Mouse (Mus musculus) liver, embryonic 13.5 days (tissue): ENCODE measurements around the gene Ano7. TPM values are rescaled to one million over a fixed set of nuclear protein-coding genes. Genes with fewer than 3 reads are reported as not detected.

Experiments used
- ATAC-seq: fragments of 200-750 bp; cut with Nextera tagmentation; 2 replicates; pipeline ENCODE4 v1.8.0; 2017; ENCODE audit warnings: low read depth, mild to moderate bottlenecking, moderate number of reproducible peaks, moderate library complexity
- DNase-seq: peaks from one replicate; pipeline ENCODE4 v3.0.0; 2022
- H3K27ac ChIP-seq: fragments of 300-500 bp; sonication (generic); 2 replicates; pipeline ENCODE4 v1.5.1; 2015; ENCODE audit warnings: moderate library complexity, mild to moderate bottlenecking, inconsistent platforms
- H3K27me3 ChIP-seq: fragments of 300-500 bp; sonication (generic); 2 replicates; pipeline ENCODE4 v1.6.1; 2015; ENCODE audit warnings: mild to moderate bottlenecking, inconsistent platforms
- H3K36me3 ChIP-seq: fragments of 300-500 bp; sonication (generic); 2 replicates; pipeline ENCODE4 v1.6.1; 2015; ENCODE audit warnings: mild to moderate bottlenecking, inconsistent platforms
- H3K4me1 ChIP-seq: fragments of 300-500 bp; sonication (generic); replicated peaks from 2 replicates; pipeline ENCODE4 v1.6.1; 2015; ENCODE audit warnings: inconsistent platforms
- H3K4me2 ChIP-seq: fragments of 300-500 bp; sonication (generic); 2 replicates; pipeline ENCODE4 v1.6.1; 2015; ENCODE audit warnings: inconsistent platforms, mild to moderate bottlenecking, moderate library complexity
- H3K4me3 ChIP-seq: fragments of 300-500 bp; sonication (generic); replicated peaks from 2 replicates; pipeline ENCODE4 v1.5.1; 2015; ENCODE audit warnings: mild to moderate bottlenecking, inconsistent platforms
- H3K9ac ChIP-seq: fragments of 300-500 bp; sonication (generic); 2 replicates; pipeline ENCODE4 v1.6.1; 2015; ENCODE audit warnings: mild to moderate bottlenecking, inconsistent platforms
- H3K9me3 ChIP-seq: fragments of 300-500 bp; sonication (generic); replicated peaks from 2 replicates; pipeline ENCODE4 v1.6.1; 2016; ENCODE audit warnings: inconsistent platforms
- WGBS: fragments of 180-500 bp; shearing (Covaris S2); methylation state at CpG from one replicate; pipeline ENCODE4 v1.1.7; 2015; ENCODE audit not compliant: insufficient replicate concordance; 5-methylcytosine and 5-hydroxymethylcytosine counted together
- polyA plus RNA-seq: library from polyadenylated mRNA; unstranded; fragments of >200 nt; fragmentation: Nextera tagmentation; extraction: Ambion mirVana; gene quantifications from 2 replicates; pipeline ENCODE4 v1.2.1, GENCODE M21; 2015

Gene Ano7
- polyA plus RNA-seq = 0.05 and 0.10 TPM in 2 replicates

DNA sequence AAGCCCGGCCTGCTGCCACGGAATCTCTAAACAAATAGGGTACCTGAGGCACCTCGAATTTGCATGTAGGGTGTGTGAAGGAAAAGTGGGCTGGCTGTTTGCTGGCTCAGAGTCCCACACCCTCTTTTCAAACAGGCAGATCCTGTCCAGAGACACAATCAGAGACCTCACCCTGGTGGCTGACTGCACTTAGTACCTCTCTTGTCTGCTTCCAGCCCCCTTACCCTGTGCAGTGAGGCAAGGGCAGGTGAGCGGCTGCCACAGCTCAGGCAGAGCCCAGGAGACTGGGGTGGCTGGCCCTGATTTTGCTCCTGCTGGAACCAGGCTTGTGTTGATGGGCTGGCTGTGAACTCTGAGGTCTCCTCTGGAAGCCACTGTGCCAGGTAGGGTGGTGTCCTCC, at the start of gene Ano7:
Ano7 (plus strand) TSS at position 266 of the 400 bp plus-strand sequence.
- DNase-seq (no peak), ATAC-seq (0 out of 2 replicates have a peak, but pooled peaks have one; percentile 10)
- Histone ChIP-seq H3K36me3 (no peaks in the 10 kb centered on the region), H3K9me3 (no peaks in the 10 kb centered on the region), H3K4me1 (peaks cover 11% of the 10 kb centered on the region; the same call in 1 of the 2 replicates), H3K4me2 (no peak within 1 kb of the TSS), H3K27ac (no peak within 1 kb of the TSS), H3K4me3 (no peak within 1 kb of the TSS), H3K9ac (no peak within 1 kb of the TSS), H3K27me3 (no peaks in the 10 kb centered on the region)
- 65% methylated on average over 4 of the region's 4 CpGs for WGBS

DNA sequence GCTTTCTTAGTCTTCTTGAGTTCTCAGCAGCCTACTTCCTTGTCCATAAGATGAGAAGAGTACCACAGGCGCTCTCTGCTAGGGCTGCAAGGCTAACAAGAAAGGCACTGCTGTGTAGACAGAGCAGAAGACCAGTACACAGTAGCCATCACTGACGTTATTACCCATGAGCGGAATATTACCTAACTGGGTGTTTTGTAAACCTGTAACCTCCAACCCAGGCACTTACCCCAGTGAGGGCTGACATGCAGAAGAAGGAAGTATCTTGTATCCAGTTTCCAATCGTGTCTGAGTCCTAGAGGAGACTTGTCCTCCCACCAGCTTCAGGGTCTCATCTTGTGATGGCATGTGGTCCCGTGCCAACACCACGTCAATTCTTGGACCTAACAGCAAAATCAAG, 49.8 kb upstream of the Ano7 start:
- 79% methylated on average over 6 of the region's 6 CpGs for WGBS
- H3K4me3 ChIP-seq = no peak overlapping the region
- H3K36me3 ChIP-seq = peaks cover 89% of the 10 kb centered on the region
- no peak overlapping the region for H3K9ac ChIP-seq
- H3K27ac ChIP-seq = no peak overlapping the region
- H3K27me3 ChIP-seq = no peaks in the 10 kb centered on the region
- no peaks in the 10 kb centered on the region for H3K9me3 ChIP-seq
- no peaks in the 10 kb centered on the region for H3K4me1 ChIP-seq
- DNase-seq (no peak), ATAC-seq (no peak)
- H3K4me2 ChIP-seq = no peak overlapping the region

DNA sequence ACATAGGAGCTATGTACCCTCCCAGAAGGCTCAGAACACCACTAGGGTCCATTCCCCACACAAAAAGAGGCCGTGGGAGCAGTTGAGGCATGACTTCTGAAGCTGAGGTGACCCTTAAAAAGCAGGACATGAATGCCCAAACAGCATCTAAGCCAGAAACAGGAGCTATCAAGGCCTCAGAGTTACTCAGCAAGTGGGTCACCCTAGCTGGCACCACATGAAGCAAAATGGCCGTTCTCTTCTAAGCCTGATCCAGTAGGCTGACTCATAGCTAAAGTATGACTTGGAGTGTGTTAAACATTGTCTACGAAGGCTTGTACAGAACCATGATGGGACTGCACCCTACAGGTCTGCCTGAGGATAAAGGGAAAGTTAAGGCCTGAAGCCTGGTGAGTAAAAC, 47.3 kb upstream of the Ano7 start:
- Histone ChIP-seq H3K9me3 (no peaks in the 10 kb centered on the region), H3K4me3 (no peak overlapping the region), H3K4me2 (no peak overlapping the region), H3K36me3 (peaks cover 89% of the 10 kb centered on the region), H3K9ac (no peak overlapping the region), H3K4me1 (no peaks in the 10 kb centered on the region), H3K27ac (no peak overlapping the region), H3K27me3 (no peaks in the 10 kb centered on the region)
- ATAC-seq (no peak), DNase-seq (no peak)
- WGBS = 80% methylated on average over 3 of the region's 3 CpGs

DNA sequence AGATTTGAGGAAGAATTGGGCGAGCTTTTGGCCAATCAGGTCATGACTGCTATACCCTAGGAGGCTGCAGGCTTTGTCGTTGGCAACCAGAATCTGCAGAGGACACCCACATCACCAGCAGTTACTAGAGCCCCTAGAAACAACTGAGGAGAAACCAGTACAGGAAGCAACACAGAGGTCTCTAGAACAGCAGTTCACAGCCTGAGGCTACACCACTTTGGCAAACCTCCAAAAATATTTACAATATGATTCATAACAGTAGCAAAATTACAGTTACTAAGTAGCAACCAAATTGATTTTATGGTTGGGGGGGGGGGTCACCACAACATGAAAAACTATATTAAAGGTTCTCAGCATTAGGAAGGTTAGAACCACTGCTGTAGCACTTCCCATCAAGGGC, 39.1 kb upstream of the Ano7 start:
- DNase-seq (no peak), ATAC-seq (no peak)
- 76% methylated on average over 2 of the region's 2 CpGs for WGBS
- H3K4me2 ChIP-seq = no peak overlapping the region
- no peak overlapping the region for H3K27ac ChIP-seq
- peaks cover 3% of the 10 kb centered on the region; the same call in 1 of the 2 replicates for H3K4me1 ChIP-seq
- H3K36me3 ChIP-seq = peaks cover 78% of the 10 kb centered on the region
- no peak overlapping the region for H3K4me3 ChIP-seq
- no peaks in the 10 kb centered on the region for H3K9me3 ChIP-seq
- H3K27me3 ChIP-seq = no peaks in the 10 kb centered on the region
- H3K9ac ChIP-seq = no peak overlapping the region

DNA sequence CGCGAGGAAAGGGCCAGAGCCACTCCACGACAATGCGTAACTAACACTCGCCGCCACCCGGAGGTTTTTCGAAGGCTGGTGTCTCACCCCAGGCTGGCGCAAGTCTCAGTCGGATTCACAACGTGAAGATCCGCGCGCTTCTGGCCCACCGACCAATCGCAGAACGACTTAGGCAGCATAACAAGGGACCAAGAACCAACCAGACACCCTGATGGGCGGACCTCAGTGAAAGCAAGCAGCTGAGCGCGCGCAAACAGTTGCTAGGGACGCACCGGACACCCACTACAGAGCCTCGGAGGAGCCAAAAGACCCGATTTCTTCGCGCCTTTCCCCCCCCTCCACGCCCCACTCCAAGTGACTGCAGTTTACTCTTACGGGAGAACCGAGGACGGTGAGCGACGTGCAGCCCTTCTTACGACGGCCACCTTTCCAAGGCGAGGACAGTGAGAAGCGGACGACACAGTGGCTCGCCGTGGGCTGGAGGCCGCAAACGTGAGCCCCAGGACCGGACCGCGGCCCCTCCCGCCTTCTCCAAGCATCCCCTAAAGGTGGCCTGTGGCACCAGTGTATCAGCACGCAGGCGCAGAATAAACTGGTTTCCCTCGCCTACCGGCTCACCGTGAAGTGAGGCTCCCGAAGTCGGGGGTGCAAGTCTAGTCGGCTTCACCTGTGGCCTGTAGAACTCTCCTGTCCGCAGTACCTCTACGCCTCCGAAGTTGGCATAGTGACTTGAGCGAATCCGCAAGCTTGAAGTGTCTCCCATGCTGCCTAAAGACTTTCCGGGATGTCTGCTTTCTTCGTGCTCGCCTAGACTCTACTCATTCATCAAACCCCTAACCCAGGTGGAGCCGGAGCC, 30.9 kb upstream of the Ano7 start, which contains the start of the genes Ppp1r7 and Pask:
Ppp1r7 (plus strand) TSS at position 207 of the 856 bp plus-strand sequence.
Pask (minus strand) TSS at position 835 of the 856 bp plus-strand sequence.
- ATAC-seq = peak; percentile 90
- Histone ChIP-seq H3K36me3 (peaks cover 26% of the 10 kb centered on the region), H3K9ac (peak within 1 kb of the TSS; percentile 92), H3K9me3 (no peaks in the 10 kb centered on the region), H3K4me1 (peaks cover 38% of the 10 kb centered on the region), H3K27me3 (no peaks in the 10 kb centered on the region), H3K4me2 (peak within 1 kb of the TSS; percentile 90), H3K27ac (peak within 1 kb of the TSS; percentile 87), H3K4me3 (peak within 1 kb of the TSS; percentile 97)
- DNase-seq = peak; percentile 93
- under 1% methylated on average over 63 of the region's 63 CpGs for WGBS

DNA sequence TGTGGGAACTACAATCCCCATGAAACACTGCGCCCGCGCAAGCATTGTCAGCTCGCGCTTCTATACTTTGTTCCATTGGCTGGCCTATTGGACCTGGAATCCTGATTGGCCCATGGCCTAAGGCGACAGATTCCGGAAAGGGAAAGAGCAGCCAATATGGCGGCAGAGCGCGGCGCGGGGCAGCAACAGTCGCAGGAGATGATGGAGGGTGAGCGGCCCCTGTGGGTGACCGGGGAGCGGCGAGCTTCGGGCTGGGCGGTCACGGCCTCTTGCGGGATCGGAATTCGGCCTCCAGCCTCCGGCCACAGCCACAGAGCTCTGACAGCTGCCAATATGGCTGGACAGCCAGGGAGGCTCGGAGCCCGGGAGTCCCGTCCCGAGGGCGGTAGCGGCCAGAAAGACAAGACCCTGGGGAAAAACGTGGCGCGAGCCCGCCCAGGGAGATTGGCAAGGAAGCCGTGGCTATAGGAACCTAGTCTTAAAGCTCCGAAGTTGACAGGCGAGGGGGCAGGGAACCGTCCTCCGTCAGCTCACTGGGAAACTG, 30.2 kb upstream of the Ano7 start:
- peak; percentile 91 for DNase-seq
- Histone ChIP-seq H3K4me1 (peaks cover 38% of the 10 kb centered on the region), H3K27ac (peak overlapping the region; percentile 83), H3K9me3 (no peaks in the 10 kb centered on the region), H3K4me2 (peak overlapping the region; percentile 90), H3K4me3 (peak overlapping the region; percentile 97), H3K27me3 (no peaks in the 10 kb centered on the region), H3K9ac (peak overlapping the region; percentile 92), H3K36me3 (peaks cover 33% of the 10 kb centered on the region)
- WGBS = 0% methylated on average over 39 of the region's 39 CpGs
- ATAC-seq = peak; percentile 89

DNA sequence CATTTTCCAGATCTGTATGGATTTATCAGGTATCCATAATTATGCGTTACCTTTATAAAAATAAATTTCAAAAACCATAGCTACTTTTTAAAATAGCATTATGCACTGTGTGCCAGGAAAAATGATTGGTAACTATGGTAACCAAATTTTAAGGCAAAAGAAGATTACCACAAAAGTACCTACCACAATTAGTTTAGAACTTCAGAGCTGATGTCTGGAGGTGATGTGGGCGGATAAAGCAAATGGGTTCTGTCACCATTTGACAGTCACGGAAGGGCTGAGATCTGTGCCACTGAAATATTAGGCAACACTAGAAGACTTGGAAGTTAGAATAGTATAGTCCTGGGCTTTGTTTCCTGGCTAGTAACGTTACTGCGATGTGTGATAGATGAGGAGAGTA, 26.6 kb upstream of the Ano7 start:
- ATAC-seq (no peak), DNase-seq (no peak)
- Histone ChIP-seq H3K4me3 (no peak overlapping the region), H3K4me2 (no peak overlapping the region), H3K27ac (no peak overlapping the region), H3K9ac (no peak overlapping the region), H3K9me3 (no peaks in the 10 kb centered on the region), H3K36me3 (peaks cover 64% of the 10 kb centered on the region), H3K4me1 (peaks cover 15% of the 10 kb centered on the region), H3K27me3 (no peaks in the 10 kb centered on the region)
- 84% methylated on average over 5 of the region's 5 CpGs for WGBS

DNA sequence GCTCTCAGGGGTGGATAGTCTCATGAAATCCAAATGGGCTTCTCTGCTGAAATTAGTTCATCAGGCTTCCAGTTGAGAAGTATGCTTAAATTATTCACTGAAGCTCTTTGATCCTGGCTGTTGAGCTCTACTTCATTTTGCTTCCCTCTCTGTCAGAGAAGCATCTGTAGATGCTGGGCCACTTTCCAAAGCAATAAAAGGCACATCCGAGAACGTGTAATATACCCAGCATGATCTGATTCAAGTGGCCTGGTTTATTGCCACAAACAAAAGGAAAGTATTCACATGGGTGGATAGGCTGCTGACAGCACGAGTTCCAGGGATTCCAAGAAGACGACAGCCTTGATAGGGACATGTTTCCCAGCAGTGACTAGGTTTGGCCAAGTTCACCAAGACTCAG, 24.0 kb upstream of the Ano7 start:
- no peaks in the 10 kb centered on the region for H3K9me3 ChIP-seq
- no peaks in the 10 kb centered on the region for H3K27me3 ChIP-seq
- H3K4me3 ChIP-seq = no peak overlapping the region
- 85% methylated on average over 4 of the region's 4 CpGs for WGBS
- DNase-seq = no peak
- H3K27ac ChIP-seq = no peak overlapping the region
- no peak for ATAC-seq
- H3K36me3 ChIP-seq = peaks cover 89% of the 10 kb centered on the region
- H3K9ac ChIP-seq = no peak overlapping the region
- no peak overlapping the region for H3K4me2 ChIP-seq
- peaks cover 8% of the 10 kb centered on the region for H3K4me1 ChIP-seq

DNA sequence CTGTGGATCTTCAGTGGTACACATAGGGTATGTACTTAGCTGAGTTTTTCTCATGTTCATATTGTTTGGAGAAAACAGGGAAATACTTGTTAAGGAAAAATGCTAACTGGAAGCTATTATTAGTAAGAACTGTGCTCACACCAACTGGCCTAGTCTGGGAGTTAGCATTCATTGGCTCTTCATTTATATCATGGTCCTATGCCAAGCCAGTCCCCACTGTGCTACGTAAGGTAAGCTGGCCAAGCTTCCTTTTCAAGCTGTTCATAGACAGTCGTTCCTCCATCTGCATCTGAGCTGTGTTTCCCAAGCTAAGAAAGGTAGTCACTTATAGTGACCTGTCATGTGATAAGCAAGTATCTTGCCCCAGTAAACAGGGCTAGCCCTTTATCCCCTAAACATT, 21.0 kb upstream of the Ano7 start:
- no peak overlapping the region for H3K27ac ChIP-seq
- H3K4me1 ChIP-seq = no peaks in the 10 kb centered on the region
- DNase-seq (no peak), ATAC-seq (no peak)
- H3K9me3 ChIP-seq = no peaks in the 10 kb centered on the region
- no peak overlapping the region for H3K9ac ChIP-seq
- WGBS = 81% methylated on average over 2 of the region's 2 CpGs
- H3K4me2 ChIP-seq = no peak overlapping the region
- H3K27me3 ChIP-seq = no peaks in the 10 kb centered on the region
- H3K4me3 ChIP-seq = no peak overlapping the region
- H3K36me3 ChIP-seq = peaks cover 96% of the 10 kb centered on the region

DNA sequence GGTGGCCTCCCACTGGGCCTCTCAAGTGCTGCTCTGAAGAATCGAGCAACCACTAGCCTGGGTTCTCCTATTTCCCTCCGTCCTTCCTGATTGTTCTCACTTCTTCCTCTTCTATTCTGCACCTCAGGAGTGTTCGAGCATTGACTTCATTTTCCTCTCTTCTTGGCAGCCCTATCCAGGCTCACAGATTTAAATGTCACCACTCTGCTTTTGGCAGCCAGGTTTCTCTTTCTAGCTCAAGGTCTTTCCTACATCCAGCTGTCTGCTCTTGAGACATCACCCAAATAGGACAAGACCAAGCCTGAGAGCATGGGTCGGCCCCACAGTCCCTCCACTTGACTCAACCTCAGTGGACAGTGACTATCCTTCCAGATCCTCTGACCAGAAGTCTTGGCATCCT, 11.1 kb upstream of the Ano7 start:
- no peak overlapping the region for H3K9ac ChIP-seq
- H3K9me3 ChIP-seq = no peaks in the 10 kb centered on the region
- ATAC-seq = no peak
- no peak for DNase-seq
- H3K4me1 ChIP-seq = 0 out of 2 replicates have a peak, but pooled peaks cover 4% of the 10 kb centered on the region
- no peak overlapping the region for H3K4me3 ChIP-seq
- 69% methylated on average over 4 of the region's 4 CpGs for WGBS
- no peak overlapping the region for H3K27ac ChIP-seq
- H3K27me3 ChIP-seq = no peaks in the 10 kb centered on the region
- peaks cover 87% of the 10 kb centered on the region for H3K36me3 ChIP-seq
- H3K4me2 ChIP-seq = no peak overlapping the region

DNA sequence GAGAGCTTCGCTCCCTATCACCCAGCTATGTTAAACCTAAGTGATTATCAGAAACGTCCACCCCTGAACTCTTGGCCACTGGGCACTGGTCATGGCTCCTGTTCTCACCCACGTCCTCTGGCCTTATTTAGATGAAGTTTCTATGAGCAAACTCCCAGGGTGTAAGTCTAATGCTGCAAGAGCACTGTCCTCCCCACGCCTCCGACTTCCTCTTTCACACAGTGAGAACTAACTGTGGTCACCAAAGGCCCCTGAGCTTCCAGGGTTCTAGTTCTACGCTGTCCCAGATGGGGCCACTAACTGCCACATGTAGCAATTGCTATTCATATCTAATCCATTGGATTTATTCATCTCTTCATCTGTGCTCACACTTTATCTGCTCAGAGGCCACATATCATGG, 8.1 kb upstream of the Ano7 start:
- no peaks in the 10 kb centered on the region for H3K27me3 ChIP-seq
- H3K36me3 ChIP-seq = peaks cover 59% of the 10 kb centered on the region
- DNase-seq = no peak
- no peak overlapping the region for H3K9ac ChIP-seq
- WGBS = 68% methylated on average over 6 of the region's 6 CpGs
- H3K27ac ChIP-seq = no peak overlapping the region
- H3K4me1 ChIP-seq = 0 out of 2 replicates have a peak, but pooled peaks cover 4% of the 10 kb centered on the region
- no peak overlapping the region for H3K4me3 ChIP-seq
- no peaks in the 10 kb centered on the region for H3K9me3 ChIP-seq
- H3K4me2 ChIP-seq = no peak overlapping the region
- ATAC-seq = no peak
